Mouse (Mus musculus): ENCODE measurements around the gene Loxl1.
"Not testable (repeated sequence)": the region's sequence is repeated elsewhere in the genome, so short reads cannot be mapped to it uniquely, and the experiment has no call there.

The Loxl1 gene

GRCm38 (mm10) chr9:58276346-58276745, 36.6 kb downstream of the Loxl1 start:
- peak; percentile 34 for DNase-seq (ENCODE audit: low read depth, low spot score)

DNA sequence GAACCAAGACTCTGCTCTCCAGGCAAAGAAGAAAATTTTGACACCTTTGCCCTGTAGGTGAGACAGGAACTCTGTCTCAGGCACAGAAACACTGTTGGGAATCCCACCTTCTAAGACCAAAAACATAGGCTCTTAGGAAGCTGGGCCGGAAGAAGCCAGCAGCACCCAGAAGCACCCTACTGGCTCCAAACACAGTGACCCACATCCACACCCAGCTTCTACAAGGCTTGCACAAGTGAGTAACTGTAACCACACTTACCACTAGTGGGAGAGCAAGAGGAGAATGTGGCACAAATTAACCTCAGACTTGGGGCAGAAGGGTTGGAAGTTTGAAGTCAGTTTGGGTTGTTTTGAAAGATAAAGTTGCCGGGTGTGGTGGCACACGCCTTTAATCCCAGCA, 37.2 kb downstream of the Loxl1 start:
- no peak for DNase-seq (ENCODE audit: low read depth, low spot score)

- peak; percentile 91 for DNase-seq (ENCODE audit: low read depth, low spot score)
Observed at GRCm38 (mm10) chr9:58275115-58275774, 37.7 kb downstream of the Loxl1 start.

DNA sequence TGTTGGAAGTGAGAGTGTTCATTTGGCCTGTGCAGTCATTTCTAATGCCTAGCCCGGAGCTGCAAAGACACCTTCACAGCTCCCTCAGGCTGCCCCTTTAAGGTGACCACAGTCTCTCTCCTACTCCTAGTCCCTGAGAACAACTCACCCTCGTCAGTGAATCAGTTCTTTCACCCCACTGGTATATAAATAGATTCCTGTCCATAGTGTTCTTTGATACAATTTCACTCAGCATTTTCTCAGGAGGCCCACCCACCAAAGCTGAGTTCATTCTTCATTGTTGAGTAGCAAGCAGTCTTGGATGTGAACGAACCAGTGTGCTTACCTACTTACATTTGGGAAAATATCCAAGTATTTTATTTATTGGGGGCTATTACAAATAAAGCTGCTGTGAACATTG, 38.4 kb downstream of the Loxl1 start:
- no peak for DNase-seq (ENCODE audit: low read depth, low spot score)

GRCm38 (mm10) chr9:58274101-58274604, 38.8 kb downstream of the Loxl1 start:
- peak; percentile 91 for DNase-seq (ENCODE audit: low read depth, low spot score)

DNA sequence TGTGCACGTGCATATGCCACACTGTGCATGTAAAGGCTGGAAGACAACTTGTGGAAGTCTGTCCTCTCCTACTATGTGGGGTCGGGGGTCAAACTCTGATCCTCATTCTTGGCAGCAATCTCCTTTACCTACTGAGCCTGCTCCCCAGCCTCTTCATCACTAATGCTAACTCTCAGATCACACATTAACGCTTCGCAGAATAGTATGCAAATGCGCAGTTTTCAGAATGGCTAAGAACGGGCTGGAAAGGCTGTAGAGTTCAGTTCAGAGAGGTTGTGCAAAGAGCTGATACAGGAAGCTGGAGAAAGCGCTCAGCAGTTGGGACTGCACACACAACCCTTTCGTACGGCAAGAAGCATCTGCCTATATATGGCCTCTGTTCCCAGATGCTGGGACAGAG, 40.1 kb downstream of the Loxl1 start:
- DNase-seq (ENCODE audit: low read depth, low spot score) = no peak

DNA sequence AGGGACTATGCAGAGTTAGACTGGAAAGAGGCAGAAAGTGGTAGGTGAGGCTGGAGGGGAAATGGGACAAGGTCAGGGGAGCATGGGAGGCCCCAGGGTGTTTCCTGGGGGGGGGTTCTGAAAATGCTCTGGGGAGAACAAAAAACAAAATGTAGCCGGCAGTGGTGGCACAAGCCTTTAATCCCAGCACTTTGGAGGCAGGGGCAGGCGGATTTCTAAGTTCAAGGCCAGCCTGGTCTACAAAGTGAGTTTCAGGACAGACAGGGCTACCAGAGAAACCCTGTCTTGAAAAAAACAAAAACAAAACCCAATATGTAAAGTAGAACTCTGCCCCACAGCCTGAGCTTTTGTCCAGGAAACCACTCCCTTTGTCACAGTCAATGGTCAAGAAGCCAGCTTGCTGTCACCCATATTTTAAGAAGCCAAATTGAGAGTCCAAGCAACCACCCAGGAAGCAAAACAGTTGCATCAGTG, 40.9 kb downstream of the Loxl1 start:
- peak; percentile 66 for DNase-seq (ENCODE audit: low read depth, low spot score)

- peak; percentile 73 for DNase-seq (ENCODE audit: low read depth, low spot score)
Observed at GRCm38 (mm10) chr9:58271551-58271950, 41.4 kb downstream of the Loxl1 start.

DNA sequence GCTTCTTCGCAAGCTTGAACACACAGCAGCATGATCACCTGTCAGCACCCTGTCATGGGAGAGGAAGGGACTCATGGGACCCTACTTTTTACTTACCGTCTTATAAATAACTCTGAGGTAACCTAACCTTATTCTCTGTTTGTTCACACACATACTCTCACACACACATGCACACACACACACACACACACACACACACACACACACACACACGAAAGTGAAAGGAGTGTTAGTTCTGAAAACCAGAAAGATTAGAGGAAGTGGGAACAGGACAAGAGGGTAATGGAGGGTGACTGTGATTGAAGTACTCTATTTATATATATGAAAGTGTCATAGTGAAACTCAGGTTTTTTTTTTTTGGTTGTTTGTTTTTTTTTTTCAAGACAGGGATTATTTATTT, 41.9 kb downstream of the Loxl1 start:
- DNase-seq (ENCODE audit: low read depth, low spot score) = peak; percentile 36

DNA sequence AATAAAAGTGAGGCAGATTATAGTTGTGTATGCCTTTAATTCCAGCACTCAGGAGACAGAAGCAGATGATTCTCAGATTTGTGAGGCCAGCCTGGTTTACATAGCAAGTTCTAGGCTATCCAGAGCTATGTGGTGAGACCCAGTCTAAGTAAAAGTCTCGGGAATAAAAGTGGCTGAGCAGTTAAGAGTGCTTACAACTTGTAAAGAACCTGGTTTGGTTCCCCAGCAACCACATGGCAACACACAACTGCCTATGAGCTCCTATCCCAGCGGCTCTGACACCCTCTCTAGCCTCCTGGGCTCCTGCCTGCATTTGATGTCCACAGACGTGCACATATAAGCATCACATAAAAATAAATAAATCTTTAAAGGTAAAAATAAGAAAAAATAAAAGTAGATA, 42.9 kb downstream of the Loxl1 start:
- peak; percentile 68 for DNase-seq (ENCODE audit: low read depth, low spot score)

DNA sequence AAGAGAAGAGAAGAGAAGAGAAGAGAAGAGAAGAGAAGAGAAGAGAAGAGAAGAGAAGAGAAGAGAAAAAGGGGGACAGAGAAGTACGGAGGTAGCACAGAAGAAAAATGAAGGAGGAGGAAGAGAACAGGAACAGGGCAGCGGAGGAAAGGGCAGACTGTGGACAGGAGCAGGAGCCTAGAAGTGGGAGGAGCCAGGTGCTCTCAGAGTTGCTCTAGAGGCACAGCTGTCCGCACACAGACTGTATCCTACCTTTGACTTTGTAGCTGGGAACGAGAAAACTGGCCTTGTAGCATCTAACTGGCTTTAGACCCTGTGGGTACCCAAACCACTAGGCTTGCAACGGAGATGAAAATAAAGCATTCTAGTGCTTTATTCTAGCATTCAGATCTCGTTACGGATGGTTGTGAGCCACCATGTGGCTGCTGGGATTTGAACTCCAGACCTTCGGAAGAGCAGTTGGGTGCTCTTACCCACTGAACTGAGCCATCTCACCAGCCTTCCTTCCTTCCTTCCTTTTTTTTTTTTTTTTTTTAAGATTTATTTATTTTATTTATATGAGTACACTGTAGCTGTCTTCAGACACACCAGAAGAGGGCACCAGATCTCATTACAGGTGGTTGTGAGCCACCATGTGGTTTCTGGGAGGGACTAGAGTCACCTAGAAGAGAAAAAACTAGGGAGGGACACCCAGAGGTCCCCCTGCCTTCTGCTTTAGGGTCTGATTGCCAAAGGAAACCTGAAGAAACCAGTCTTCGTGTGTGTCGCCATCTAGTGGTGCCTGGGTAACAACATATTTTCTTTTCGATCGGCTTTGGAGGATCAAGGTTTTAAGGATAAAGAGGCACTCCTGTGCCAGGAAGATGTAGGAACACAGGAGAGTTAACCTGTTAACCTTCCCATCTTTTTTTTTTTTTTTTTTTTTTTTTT, 44.3 kb downstream of the Loxl1 start:
- peak; percentile 94 for DNase-seq (ENCODE audit: low read depth, low spot score)

- DNase-seq (ENCODE audit: low read depth, low spot score) = no peak
Observed at GRCm38 (mm10) chr9:58267046-58267445, 45.9 kb downstream of the Loxl1 start.

GRCm38 (mm10) chr9:58266571-58267011, 46.4 kb downstream of the Loxl1 start:
- DNase-seq (ENCODE audit: low read depth, low spot score) = no peak

- no peak for DNase-seq (ENCODE audit: low read depth, low spot score)
Observed at GRCm38 (mm10) chr9:58265368-58265767, 47.6 kb downstream of the Loxl1 start.

DNA sequence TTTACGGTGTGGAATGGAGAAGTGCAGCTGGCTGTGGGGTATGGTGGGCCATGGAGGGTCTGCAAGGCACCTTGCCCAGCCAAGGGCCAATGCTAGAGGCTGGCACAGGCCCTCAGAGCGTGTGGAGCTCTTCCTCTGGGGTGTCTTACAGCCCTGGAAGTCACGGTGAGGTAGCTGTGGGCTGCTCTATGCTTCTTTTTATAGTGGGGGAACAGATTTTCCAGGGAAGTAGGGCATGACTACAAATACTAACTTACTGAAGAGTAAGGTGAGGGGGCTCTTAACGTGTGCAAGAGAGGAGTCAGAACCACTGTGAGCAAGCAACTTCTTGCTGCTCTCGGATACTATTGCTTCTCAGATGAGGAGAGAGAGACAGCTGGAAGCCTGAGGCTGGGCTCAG, 50.5 kb downstream of the Loxl1 start:
- DNase-seq (ENCODE audit: low read depth, low spot score) = no peak

DNA sequence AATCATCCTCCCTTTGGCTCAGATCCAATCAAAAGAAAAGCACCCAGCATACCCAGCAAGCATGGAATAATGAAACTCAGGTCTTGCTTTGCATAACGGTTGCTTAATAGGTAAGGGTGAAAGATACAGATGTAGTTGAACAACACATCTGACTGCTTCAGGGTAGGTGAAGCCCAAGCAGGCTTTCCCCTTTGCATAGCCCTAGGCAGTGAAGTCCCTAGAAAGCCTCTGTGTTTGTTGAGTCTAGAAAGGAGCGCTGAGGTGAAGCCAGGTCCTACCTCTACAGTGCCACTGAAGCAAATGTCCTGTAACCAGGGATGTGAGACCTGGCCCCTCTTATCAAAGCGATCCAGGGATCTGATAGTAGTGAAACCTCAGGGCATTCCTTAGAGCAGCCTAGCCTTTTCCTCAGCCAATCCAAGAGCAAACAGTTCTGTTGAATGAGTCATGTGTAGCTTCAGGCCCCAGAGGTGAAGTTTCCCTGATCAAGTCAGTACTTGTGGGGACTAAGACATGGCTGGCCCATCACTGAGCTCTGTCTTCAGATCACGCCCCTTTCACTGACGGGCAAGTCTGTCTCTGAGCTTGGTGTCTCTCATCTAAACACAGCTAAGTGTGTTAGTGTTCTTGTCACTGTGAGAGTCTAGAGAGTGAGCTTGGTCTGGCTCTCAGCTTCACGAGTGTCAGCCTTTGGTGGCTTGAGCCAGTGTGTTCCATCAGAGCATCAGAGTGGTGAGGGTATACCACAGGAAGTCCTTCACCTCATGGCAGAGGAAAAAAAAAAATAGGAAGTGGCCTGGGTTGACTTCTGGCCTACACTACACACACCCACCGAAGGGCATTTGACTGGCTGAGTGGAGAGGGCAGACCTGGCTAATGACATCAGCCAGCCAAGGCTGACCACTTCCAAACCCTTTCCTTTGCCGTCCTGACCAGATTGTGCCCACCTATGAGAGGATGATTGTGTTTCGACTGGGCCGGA, 57.0 kb downstream of the Loxl1 start:
- DNase-seq (ENCODE audit: low read depth, low spot score) = no peak

GRCm38 (mm10) chr9:58255105-58255504, 57.9 kb downstream of the Loxl1 start:
- DNase-seq (ENCODE audit: low read depth, low spot score) = peak; percentile 48

DNA sequence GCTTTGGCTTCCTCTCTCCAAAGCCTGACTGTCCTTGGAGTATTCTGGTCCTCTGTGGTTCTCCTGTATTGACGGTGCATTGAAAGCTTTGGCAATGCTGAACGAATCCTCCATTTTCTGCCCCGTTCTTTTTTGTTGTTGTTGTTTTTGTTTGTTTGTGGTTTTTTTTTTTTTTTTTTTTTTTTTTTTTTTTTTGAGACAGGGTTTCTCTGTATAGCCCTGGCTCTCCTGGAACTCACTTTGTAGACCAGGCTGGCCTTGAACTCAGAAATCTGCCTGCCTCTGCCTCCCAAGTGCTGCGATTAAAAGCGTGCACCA, 59.2 kb downstream of the Loxl1 start:
- DNase-seq (ENCODE audit: low read depth, low spot score) = not testable (repeated sequence)

- peak; percentile 99 for DNase-seq (ENCODE audit: low read depth, low spot score)
Observed at GRCm38 (mm10) chr9:58253033-58253804, 59.8 kb downstream of the Loxl1 start, which contains the start of gene Stoml1. TSS of gene Stoml1 (plus strand) at chr9:58253164.

DNA sequence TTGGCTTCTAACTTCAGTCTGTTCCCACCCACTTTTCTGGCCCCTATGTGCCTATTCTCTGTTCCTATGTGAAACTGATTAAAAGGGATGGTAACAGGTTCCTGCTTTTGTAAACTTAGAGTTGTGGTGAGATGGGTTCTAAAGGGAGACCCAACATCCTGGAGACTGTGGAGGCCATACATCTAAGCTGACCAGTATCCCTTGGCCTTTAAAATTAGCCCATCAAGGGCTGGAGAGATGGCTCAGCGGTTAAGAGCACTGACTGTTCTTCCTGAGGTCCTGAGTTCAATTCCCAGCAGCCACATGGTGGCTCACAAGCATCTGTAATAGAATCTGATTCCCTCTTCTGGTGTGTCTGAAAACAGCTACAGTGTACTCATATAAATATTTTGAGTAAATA, 62.3 kb downstream of the Loxl1 start:
- not testable (repeated sequence) for DNase-seq (ENCODE audit: low read depth, low spot score)

DNA sequence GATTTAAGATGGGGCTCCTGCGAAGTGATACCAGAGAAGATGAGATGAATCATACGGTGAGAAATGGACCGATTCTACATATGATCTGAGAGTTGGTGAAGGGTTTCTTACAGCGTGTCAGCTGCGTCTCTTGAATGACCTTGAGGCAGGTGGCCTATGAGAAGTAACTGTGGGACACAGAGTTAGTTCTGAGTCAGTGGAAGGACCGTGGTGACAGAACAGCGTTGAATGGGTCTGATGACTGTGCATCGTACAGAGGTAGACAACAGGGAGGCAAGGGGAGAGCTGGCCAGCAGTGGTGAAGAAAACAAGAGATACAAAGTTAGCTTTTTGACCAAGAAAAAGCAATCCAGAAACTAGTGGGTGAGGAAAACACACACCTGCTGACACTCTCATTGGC, 62.7 kb downstream of the Loxl1 start:
- DNase-seq (ENCODE audit: low read depth, low spot score) = no peak
